Mouse (Mus musculus) heart, postnatal 10 days (tissue): ENCODE data around the gene Has3. TPM values are rescaled to one million over a fixed set of nuclear protein-coding genes. Genes with fewer than 3 reads are reported as not detected.
A peak's percentile ranks its signal among the peaks of the same experiment; 100 is the strongest.
"Not testable (repeated sequence)": the region's sequence is repeated elsewhere in the genome, so short reads cannot be mapped to it uniquely, and the experiment has no call there.

ENCODE experiments used
- DNase-seq, 2 experiments: peaks; one replicate each; pipeline ENCODE4 v3.0.0; 2021
- intact Hi-C: fragments of 180-260 bp; cut with DNase I; formaldehyde crosslinking; loops from one replicate; pipeline ENCODE4 v1.15.1; 2025
- total RNA-seq, 2 experiments: library from RNA; stranded (reverse); gene quantifications; 2 replicates each; pipeline ENCODE4 v1.2.3; 2021

Has3 gene
- total RNA-seq, 2 experiments from 2014 or later: 1.9 to 2.4 TPM

GRCm38 (mm10) chr8:106884094-106884493 lies 14.1 kb downstream of the Has3 start:
- intact Hi-C loops, DNase-seq: not testable (repeated sequence)

DNA sequence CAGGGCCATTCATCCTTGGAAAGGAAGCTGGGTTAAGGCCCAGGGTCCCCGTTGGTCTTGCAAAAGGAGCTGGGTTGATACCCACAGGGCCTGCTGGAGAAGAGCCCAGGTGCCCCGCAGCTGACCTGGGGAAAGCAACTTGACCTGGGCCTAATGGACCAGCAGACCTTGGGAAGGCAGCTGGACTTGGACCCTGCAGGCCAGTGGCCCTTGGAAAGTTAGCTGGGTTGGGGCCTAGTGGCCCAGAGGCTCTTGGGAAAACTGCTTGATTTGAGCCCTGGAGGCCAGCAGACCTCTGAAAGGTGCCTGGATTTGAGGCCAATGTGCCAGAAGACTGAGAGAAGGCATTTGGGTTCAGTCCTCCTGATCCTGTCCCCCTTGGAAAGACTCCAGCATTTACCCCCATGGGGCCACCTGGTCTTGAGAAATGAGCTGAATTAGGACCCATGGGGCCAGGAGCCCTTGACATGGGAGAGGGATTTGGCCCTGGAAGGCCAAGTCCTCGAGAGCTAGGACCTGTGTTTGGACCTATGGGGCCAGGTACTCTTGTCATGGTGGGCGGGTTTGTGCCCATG lies 14.9 kb downstream of the Has3 start:
- DNase-seq: not testable (repeated sequence)
- intact Hi-C loops: loop anchor here (5.0 kb wide), 1 partner anchor 188 kb away; no protein-coding TSS in a partner anchor

DNA sequence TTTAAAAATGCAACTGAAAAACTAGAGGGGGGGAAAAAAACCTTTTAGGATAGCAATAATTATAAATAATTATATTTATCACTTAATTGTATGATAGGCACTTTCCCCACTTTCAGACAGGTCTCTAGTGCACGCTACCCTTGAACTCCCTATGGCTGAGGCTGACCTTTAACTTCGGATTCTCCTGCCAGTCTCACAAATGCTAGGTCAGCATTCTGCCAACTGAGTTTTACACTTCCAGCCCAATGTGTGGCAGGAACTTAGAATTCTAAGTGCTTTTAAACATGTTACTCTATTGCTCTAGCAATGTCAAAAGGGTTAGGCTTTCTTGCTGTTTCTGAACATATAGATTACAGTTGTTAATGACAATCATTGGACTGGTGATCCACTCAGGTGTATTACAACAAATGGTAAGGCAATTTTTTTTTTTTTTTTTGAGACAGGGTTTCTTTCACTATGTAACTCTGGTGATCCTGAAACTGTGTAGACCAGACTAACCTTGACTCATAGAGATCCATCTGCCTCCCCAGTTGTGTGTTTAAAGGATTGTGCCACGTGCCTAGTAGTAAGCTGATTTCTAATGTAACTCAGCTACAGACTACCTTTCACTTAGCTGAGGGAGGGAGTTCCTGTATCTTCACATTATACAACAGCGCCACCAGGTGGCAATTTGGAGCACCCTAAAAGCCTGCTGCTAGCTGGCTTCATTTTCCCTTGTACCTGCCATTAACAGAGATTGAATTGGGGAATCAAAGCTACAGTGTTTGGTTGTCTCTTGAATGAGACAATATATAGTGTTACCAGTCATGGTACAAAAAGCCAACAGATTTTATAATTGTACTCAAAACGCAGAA lies 17.5 kb downstream of the Has3 start:
- DNase-seq: peak; percentile 82 to 91
- intact Hi-C loops: loop anchor here (1.0 to 5.0 kb wide), 3 partner anchors 17 to 190 kb away; partner anchors contain the start of gene Has3

GRCm38 (mm10) chr8:106888803-106889202 lies 18.8 kb downstream of the Has3 start:
- intact Hi-C loops: loop anchor here (5.0 kb wide), 1 partner anchor 192 kb away; no protein-coding TSS in a partner anchor
- DNase-seq: no peak

- DNase-seq: peak; percentile 56 to 58
- intact Hi-C loops: no loop called here
These were observed 22.3 kb downstream of the Has3 start for GRCm38 (mm10) chr8:106892210-106892805.

DNA sequence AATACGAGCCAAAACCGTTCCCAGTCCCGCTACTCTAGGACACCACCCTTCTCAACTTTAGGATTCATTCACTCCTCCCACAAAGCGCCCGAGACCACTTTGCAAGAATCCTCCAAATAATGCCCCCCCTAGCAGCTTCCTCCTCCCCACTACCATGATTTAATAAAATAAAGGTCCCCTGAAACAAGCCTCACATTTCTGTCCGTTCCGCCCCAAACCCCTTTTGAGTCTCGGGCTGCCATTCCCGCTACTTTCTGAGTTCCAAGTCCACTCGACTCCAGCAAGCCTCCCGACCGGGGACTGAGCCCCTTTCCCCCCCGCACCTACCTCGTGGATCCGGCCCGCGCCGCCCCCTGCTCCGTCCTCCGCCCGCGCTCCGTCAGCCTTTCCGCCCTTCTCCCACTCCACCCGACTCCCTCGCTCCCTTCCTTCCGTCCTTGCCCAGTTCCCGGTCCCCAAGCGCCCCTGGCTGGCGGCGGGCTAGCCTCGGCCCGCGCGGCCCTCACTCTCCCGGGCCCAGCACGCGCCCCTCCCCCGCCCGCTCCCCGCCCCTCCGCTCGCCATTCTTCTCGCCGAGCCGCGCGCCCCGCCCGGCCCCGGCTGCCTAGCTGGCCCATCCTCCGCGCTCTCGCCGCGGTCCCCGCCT lies 22.9 kb downstream of the Has3 start:
- intact Hi-C loops: no loop called here
- peak in 1 of 2 experiments; percentile 75 for DNase-seq

- intact Hi-C loops: no loop called here
- DNase-seq: peak; percentile 90 to 91
These were observed 23.6 kb downstream of the Has3 start, which contains the start of gene Utp4 for GRCm38 (mm10) chr8:106893481-106894156. Gene Utp4 (plus strand): TSS chr8:106893636.

GRCm38 (mm10) chr8:106899473-106899872 lies 29.4 kb downstream of the Has3 start:
- intact Hi-C loops: no loop called here
- DNase-seq: no peak

- intact Hi-C loops: loop anchor here (1.0 kb wide), 1 partner anchor 96 kb away; no protein-coding TSS in a partner anchor
- DNase-seq: peak; percentile 79 to 83
These were observed 35.9 kb downstream of the Has3 start for GRCm38 (mm10) chr8:106905727-106906480.

DNA sequence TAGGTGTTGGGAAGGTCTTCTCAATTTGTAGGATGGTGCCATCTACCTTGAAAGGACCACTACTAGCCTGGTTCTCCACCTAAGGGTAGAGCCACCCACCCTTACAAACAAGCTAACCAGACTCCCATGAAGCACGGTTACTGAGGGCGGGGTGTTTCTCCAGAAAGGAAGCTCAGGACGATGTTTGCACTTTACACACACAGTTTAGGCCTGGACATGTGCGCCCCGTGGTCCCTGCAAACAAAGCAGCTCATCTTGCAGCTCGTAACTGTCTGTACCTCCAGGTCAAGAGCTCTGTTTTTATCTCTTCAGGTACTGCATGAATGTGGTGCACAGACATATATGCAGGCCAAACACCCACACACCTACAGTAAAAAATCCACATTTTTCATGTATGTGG lies 36.6 kb downstream of the Has3 start:
- intact Hi-C loops: no loop called here
- no peak for DNase-seq

GRCm38 (mm10) chr8:106907450-106907849 lies 37.4 kb downstream of the Has3 start:
- DNase-seq: no peak
- intact Hi-C loops: no loop called here

DNA sequence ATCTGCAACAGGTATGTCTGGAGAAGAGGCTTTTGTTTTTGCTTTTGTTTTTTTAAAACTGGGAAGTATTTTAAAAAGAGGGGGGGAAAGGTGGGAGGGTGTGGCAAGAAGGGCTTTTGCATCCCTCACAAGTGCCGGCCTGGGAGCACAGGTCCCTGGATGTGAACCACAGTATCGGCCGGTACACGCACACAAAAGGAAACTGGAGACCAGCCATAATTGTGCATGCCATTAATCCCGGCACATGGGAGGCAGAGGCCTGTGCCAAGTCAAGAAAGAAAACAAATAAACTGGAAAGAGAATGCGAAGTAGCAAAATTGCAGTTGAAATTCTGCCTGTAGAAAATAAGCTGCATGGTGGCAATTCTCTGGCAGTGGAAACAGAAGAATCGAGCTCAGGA lies 38.2 kb downstream of the Has3 start:
- intact Hi-C loops: no loop called here
- DNase-seq: no peak

DNA sequence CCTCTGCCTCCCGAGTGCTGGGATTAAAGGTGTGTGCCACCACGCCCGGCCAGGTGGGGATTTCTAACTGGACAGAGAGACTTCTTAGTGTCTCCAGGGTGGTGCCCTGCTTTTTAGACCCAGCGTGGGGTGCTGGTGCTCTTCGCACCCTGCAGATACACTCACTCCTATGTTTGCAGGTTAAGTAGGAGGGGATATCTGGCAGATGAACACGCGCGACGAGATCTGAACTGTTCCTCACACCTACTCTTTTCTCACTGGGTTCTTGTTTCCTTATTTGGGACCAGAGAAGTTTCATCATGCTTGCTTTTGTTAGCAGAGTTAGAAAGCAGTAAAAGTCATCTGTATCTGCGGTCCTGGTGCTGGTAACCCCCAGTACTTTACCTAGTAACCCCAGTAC lies 43.6 kb downstream of the Has3 start:
- intact Hi-C loops: no loop called here
- DNase-seq: no peak

- intact Hi-C loops: no loop called here
- no peak for DNase-seq
These were observed 49.8 kb downstream of the Has3 start for GRCm38 (mm10) chr8:106919721-106920394.

DNA sequence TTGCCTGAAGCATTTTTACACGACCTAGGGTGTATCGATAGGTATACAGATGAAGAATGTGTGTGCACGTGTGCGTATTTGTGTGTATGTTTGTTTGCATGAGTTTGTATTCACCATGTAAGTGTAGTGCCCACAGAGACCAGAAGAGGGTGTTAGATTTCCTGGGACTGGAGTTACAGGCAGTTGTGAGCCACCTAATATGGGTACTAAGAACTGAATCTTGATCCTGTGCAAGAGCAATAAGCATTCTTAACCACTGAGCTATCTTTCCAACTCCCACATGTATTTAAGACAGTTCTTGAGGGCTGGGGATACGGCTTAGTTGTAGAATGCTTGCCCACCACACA lies 50.3 kb downstream of the Has3 start:
- intact Hi-C loops: no loop called here
- DNase-seq: no peak

DNA sequence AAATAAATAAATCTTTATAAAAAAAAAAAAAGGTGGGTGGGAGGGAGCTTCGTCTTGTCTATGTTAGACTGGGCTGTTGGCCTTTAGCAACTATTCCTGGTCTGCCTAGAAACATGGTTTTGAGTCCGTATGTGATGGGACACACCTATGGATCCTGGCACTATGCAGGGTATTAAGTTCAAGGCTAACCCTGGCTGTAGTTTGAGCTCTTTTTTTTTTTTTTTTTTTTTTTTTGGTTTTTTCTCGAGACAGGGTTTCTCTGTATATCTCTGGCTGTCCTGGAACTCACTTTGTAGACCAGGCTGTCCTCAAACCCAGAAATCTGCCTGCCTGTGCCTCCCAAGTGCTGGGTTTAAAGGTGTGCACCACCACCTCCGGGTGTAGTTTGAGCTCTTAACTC lies 54.0 kb downstream of the Has3 start:
- intact Hi-C loops: no loop called here
- no peak for DNase-seq

DNA sequence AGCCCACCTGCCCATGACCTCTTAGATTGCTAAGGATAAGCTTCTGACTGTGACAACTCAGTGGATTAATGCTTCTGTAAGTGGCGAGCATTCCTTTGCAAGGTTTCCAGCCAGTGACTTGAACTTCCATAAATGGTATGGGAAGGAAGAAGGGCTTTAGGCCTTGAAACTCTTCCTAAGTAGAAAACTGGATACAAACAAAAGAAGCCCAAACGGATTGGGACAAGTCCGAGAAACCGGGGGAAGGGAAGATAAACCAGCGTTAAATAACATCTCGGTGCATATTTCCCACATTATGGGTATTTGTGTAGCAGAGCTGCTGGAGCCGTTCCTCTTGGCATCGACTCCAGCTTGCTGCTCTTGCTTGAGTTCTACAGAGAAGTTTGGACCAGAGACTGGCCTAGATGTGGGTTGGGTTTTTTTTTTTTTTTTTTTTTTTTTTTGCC lies 54.9 kb downstream of the Has3 start:
- intact Hi-C loops: no loop called here

DNA sequence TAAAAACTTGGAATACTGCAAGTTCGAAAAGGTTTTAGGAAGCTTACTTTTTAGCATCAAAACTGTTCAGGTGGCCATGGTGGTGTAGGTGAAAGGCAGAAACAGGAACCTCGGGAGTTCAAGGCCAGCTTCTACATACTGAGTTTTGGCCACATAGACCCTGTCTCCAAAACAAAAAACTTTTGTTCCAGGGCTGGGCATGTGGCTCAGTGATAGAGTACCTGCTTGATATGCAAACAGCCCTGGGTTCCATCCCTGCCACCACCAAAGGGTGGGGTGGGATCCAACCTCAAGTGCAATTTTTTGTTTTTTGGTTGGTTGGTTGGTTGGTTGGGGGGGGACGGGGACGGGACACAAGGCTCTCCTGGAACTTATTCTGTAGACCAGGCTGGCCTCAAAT lies 55.4 kb downstream of the Has3 start:
- intact Hi-C loops: no loop called here

More for the DNA sequence above, 54.9 kb downstream of the Has3 start:
- DNase-seq: peak; percentile 58

GRCm38 (mm10) chr8:106927247-106927646 lies 57.2 kb downstream of the Has3 start:
- intact Hi-C loops: no loop called here
- DNase-seq: no peak

More for the DNA sequence above, 55.4 kb downstream of the Has3 start:
- no peak for DNase-seq
